Mouse (Mus musculus) embryonic fibroblast, embryonic 13.5 days (primary cell): ENCODE data around the gene Cnot6.

Source experiments
- CTCF ChIP-seq: IDR thresholded peaks from 2 replicates; pipeline ENCODE4 v1.5.1; 2011; ENCODE audit warnings: mild to moderate bottlenecking, control low read depth, low read length, moderate library complexity, borderline replicate concordance; ENCODE audit not compliant: insufficient read depth
- POLR2A ChIP-seq: IDR thresholded peaks from 2 replicates; pipeline ENCODE4 v1.6.1; 2011; ENCODE audit warnings: low read depth, mild to moderate bottlenecking, control low read depth, low read length, moderate library complexity

DNA sequence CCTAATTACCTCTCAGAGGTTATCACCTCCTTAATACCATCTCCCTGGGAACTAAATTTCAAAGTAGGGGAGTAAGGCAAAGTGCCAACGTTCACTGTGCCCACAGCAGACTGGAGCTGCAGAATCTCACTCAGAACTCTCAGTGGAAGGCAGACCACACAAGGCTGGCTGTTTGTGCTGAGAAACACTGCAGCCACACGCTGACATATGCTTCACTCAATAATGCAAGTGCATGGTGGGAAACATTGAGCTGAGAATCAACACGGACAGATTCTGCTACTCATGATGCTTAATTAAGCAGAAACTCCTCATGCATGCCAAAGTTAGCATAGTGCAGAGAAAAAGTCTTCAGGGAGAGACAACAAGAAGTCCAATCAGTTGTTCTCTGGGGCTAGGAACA is 33.3 kb upstream of the Cnot6 start:
- no peak for TF ChIP-seq CTCF
- TF ChIP-seq POLR2A, result no peak
